In genomic region chr7:117695612-117696011, GRCm38 (mm10) we compare ENCODE assay signal across 9 mouse cellular contexts.
DNase-seq lines count a peak whose midpoint lies in the region; ATAC-seq lines count a peak whose summit lies in the region.
"Had no signal": no experiment of that assay in that cellular context is flagged by ENCODE, and none has a peak within 500 bp of the region (broad histone marks: within the 10 kb centered on the region; RNA-seq: fewer than 3 reads in every experiment).

No protein-coding gene starts in this region.

- peak; percentile 12 to 24 for DNase-seq in cerebellum, postnatal 10 days
- DNase-seq in cerebellum, adult 9-10 months, result no peak
- DNase-seq in limb, embryonic 10.5 days (ENCODE audit: low spot score), result peak; percentile 33
- peak; percentile 9 for DNase-seq in thymus, postnatal 14 days
- DNase-seq in right cerebral cortex, postnatal 4 days, result no peak
- no peak for DNase-seq in urinary bladder, postnatal 4 days (ENCODE audit: low spot score in 2 of 2)

- no peaks in the 10 kb centered on the region for H3K36me3 ChIP-seq in midbrain, embryonic 13.5 days
- no peaks in the 10 kb centered on the region for H3K36me3 ChIP-seq in midbrain, embryonic 15.5 days (replicated peaks)
- no peaks in the 10 kb centered on the region for H3K36me3 ChIP-seq in limb, embryonic 10.5 days
- H3K36me3 ChIP-seq: neural tube, embryonic 13.5 days had no signal

- no peak overlapping the region for H3K4me2 ChIP-seq in midbrain, embryonic 13.5 days (replicated peaks)
- H3K4me2 ChIP-seq in midbrain, embryonic 15.5 days, result no peak overlapping the region
- H3K4me2 ChIP-seq: neural tube, embryonic 13.5 days had no signal

- 0 out of 2 replicates have a peak, but pooled peaks cover 4% of the 10 kb centered on the region for H3K27me3 ChIP-seq in midbrain, embryonic 13.5 days
- H3K27me3 ChIP-seq in midbrain, embryonic 15.5 days (replicated peaks), result no peaks in the 10 kb centered on the region
- H3K27me3 ChIP-seq in limb, embryonic 10.5 days (ENCODE audit: low read depth, poor library complexity, severe bottlenecking), result no peaks in the 10 kb centered on the region
- H3K27me3 ChIP-seq: neural tube, embryonic 13.5 days had no signal

- H3K9me3 ChIP-seq in midbrain, embryonic 13.5 days, result no peaks in the 10 kb centered on the region
- H3K9me3 ChIP-seq in midbrain, embryonic 15.5 days, result no peaks in the 10 kb centered on the region
- H3K9me3 ChIP-seq in limb, embryonic 10.5 days (replicated peaks), result no peaks in the 10 kb centered on the region
- H3K9me3 ChIP-seq: neural tube, embryonic 13.5 days had no signal

- no peak overlapping the region for H3K4me3 ChIP-seq in midbrain, embryonic 13.5 days (replicated peaks)
- no peak overlapping the region for H3K4me3 ChIP-seq in midbrain, embryonic 15.5 days
- H3K4me3 ChIP-seq in limb, embryonic 10.5 days, result no peak overlapping the region
- H3K4me3 ChIP-seq: neural tube, embryonic 13.5 days had no signal

- 84% methylated on average over 4 of the region's 4 CpGs for WGBS in midbrain, embryonic 13.5 days
- WGBS in midbrain, embryonic 15.5 days, result 89% methylated on average over 4 of the region's 4 CpGs
- 83% methylated on average over 4 of the region's 4 CpGs for WGBS in limb, embryonic 10.5 days

- H3K4me1 ChIP-seq in midbrain, embryonic 13.5 days (replicated peaks), result peaks cover 15% of the 10 kb centered on the region
- peaks cover 14% of the 10 kb centered on the region for H3K4me1 ChIP-seq in midbrain, embryonic 15.5 days
- H3K4me1 ChIP-seq in limb, embryonic 10.5 days, result peaks cover 7% of the 10 kb centered on the region; the same call in 1 of the 2 replicates

- ATAC-seq in midbrain, embryonic 13.5 days, result 0 out of 2 replicates have a peak, but pooled peaks have one; percentile 27
- no peak for ATAC-seq in midbrain, embryonic 15.5 days (replicated peaks)

- H3K9ac ChIP-seq in midbrain, embryonic 13.5 days (replicated peaks), result no peak overlapping the region
- H3K9ac ChIP-seq in midbrain, embryonic 15.5 days, result no peak overlapping the region
- H3K9ac ChIP-seq: neural tube, embryonic 13.5 days had no signal

- no peak overlapping the region for H3K27ac ChIP-seq in midbrain, embryonic 13.5 days
- H3K27ac ChIP-seq in midbrain, embryonic 15.5 days, result no peak overlapping the region
- no peak overlapping the region for H3K27ac ChIP-seq in limb, embryonic 10.5 days
- H3K27ac ChIP-seq: neural tube, embryonic 13.5 days had no signal

Comparison
In these comparisons a context has a peak if more than half of its experiments do, and no peak if none do; other contexts are left out.
1. DNase-seq: peak in cerebellum, postnatal 10 days (2 of 2), limb, embryonic 10.5 days (single experiment) and thymus, postnatal 14 days (single experiment); none in cerebellum, adult 9-10 months (single experiment), right cerebral cortex, postnatal 4 days (single experiment) and urinary bladder, postnatal 4 days (0 of 2).